Mouse (Mus musculus) erythroblast, embryonic 14.5 days (primary cell): ENCODE measurements around the gene Arsg.

Experiments used
- GATA1 ChIP-seq: IDR thresholded peaks from 2 replicates; pipeline ENCODE4 v1.6.1; 2012; ENCODE audit warnings: low read length, inconsistent platforms, mixed read lengths
- TAL1 ChIP-seq: IDR thresholded peaks from 3 replicates; pipeline ENCODE4 v1.6.1; 2012; ENCODE audit warnings: low read length, inconsistent platforms, mixed read lengths

- TF ChIP-seq GATA1: 0 out of 2 replicates have a peak, but pooled peaks have one; percentile 12
- peak; percentile 34; the same call in 1 of the 3 replicates for TF ChIP-seq TAL1
These were observed 138.4 kb downstream of the Arsg start, which contains the start of gene Wipi1 for GRCm38 (mm10) chr11:109611303-109612149.
